Mouse (Mus musculus) intestine, embryonic 14.5 days (tissue): ENCODE measurements around the gene Mfsd5. TPM values are rescaled to one million over a fixed set of nuclear protein-coding genes. Genes with fewer than 3 reads are reported as not detected.
A peak's percentile ranks its signal among the peaks of the same experiment; 100 is the strongest.

Source experiments
- ATAC-seq: fragments of 200-750 bp; cut with Nextera tagmentation; replicated peaks from 2 replicates; pipeline ENCODE4 v1.8.0; 2017; ENCODE audit warnings: low read depth, moderate number of reproducible peaks, moderate TSS enrichment, moderate library complexity; ENCODE audit not compliant: low FRiP score, low TSS enrichment
- DNase-seq: peaks from one replicate; pipeline ENCODE4 v3.0.0-alpha.2; 2018; ENCODE audit warnings: low spot score
- H3K27ac ChIP-seq: fragments of 300-500 bp; sonication (generic); 2 replicates; pipeline ENCODE4 v1.5.1; 2014; ENCODE audit warnings: low read depth, mild to moderate bottlenecking, control low read depth
- H3K27me3 ChIP-seq: fragments of 300-500 bp; sonication (generic); replicated peaks from 2 replicates; pipeline ENCODE4 v1.6.1; 2014; ENCODE audit warnings: low read length, control low read depth; ENCODE audit not compliant: control insufficient read depth, insufficient read depth
- H3K36me3 ChIP-seq: fragments of 300-500 bp; sonication (generic); 2 replicates; pipeline ENCODE4 v1.6.1; 2014; ENCODE audit warnings: low read length, control low read depth; ENCODE audit not compliant: control insufficient read depth, insufficient read depth
- H3K4me1 ChIP-seq: fragments of 300-500 bp; sonication (generic); replicated peaks from 2 replicates; pipeline ENCODE4 v1.6.1; 2014; ENCODE audit warnings: low read length, control low read depth, mixed read lengths; ENCODE audit not compliant: control insufficient read depth, insufficient read depth
- H3K4me2 ChIP-seq: fragments of 300-500 bp; sonication (generic); 2 replicates; pipeline ENCODE4 v1.6.1; 2014; ENCODE audit warnings: low read length
- H3K4me3 ChIP-seq: fragments of 300-500 bp; sonication (generic); 2 replicates; pipeline ENCODE4 v1.5.1; 2014; ENCODE audit warnings: low read depth, low read length, control low read depth, mixed read lengths
- H3K9ac ChIP-seq: fragments of 300-500 bp; sonication (generic); 2 replicates; pipeline ENCODE4 v1.6.1; 2014; ENCODE audit warnings: mild to moderate bottlenecking, low read length
- H3K9me3 ChIP-seq: fragments of 300-500 bp; sonication (generic); 2 replicates; pipeline ENCODE4 v1.6.1; 2016; ENCODE audit warnings: low read length, control low read depth; ENCODE audit not compliant: control insufficient read depth
- WGBS: fragments of 180-500 bp; shearing (Covaris S2); extraction: QIAGEN DNeasy Blood & Tissue Kit; methylation state at CpG from one replicate; pipeline ENCODE4 v1.1.7; 2014; 5-methylcytosine and 5-hydroxymethylcytosine counted together
- polyA plus RNA-seq: library from polyadenylated mRNA; unstranded; fragments of >200 nt; fragmentation: Nextera tagmentation; extraction: Ambion mirVana; gene quantifications from 2 replicates; pipeline ENCODE4 v1.2.1, GENCODE M21; 2014

Mfsd5 gene
- polyA plus RNA-seq, 1 experiment from 2014 or later, result 67.1 TPM

DNA sequence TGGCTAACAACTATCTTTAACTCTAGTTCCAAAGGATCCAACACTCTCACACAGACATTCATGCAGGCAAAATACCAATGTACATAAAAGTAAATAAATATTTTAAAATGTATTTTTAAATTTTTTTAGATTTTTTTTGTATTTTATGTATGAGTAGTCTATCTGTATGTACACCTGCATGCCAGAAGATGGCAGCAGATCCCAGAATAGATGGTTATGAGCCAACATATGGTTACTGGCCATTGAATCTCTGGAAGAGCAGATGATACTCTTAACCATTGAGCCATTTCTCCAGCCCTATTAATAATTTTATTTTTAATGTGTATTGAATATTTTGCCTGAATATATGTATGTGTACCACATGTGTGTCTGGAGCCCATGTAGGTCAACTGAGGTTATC is 8.1 kb downstream of the Mfsd5 start:
- ATAC-seq (no peak), DNase-seq (no peak)
- H3K27me3 ChIP-seq, result no peaks in the 10 kb centered on the region
- H3K9ac ChIP-seq, result no peak overlapping the region
- no peaks in the 10 kb centered on the region for H3K36me3 ChIP-seq
- H3K4me1 ChIP-seq, result no peaks in the 10 kb centered on the region
- H3K27ac ChIP-seq, result no peak overlapping the region
- no peak overlapping the region for H3K4me2 ChIP-seq
- H3K4me3 ChIP-seq, result no peak overlapping the region
- no peaks in the 10 kb centered on the region for H3K9me3 ChIP-seq

DNA sequence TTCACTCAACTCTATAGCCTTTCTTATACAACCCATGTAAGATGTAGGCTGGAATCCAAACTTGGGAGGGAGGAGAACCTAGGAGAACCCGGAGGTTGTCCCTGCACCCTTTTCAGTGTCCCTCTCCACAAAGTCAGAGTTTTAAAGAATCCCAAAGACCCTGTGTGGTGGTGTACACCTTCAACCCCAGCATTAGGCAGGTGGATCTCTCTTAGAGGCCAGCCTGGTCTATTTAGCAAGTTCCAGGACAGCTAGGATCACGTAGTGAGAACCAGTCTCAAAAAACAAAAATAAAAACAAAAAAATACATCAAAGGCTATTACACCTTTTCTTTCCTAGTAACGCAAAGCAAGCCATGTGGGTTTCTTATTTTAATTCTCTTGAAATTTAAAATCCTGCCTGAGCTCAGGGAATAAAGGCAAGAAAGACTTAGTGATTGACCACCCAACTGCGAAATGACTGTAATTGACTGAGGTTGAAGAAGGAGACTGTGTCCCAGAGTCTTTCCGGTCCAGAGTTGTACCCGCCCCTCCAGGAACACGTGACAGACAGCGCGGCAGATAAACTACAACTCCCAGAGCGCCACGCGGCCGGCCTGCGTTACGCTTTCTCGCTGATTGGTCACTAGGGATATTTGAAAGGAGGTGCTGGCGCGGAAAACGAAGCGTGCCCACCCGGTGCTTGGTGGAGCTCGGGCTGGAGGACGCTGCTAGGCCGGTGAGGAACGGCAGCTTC is 16.5 kb downstream of the Mfsd5 start, which contains the start of gene Espl1:
TSS of gene Espl1 (plus strand) at position 634 of the 735 bp plus-strand sequence.
- DNase-seq (peak; percentile 96), ATAC-seq (peak; percentile 97)
- H3K9ac ChIP-seq, result peak within 1 kb of the TSS; percentile 44
- no peak within 1 kb of the TSS for H3K27ac ChIP-seq
- H3K27me3 ChIP-seq, result no peaks in the 10 kb centered on the region
- peak within 1 kb of the TSS; percentile 79 for H3K4me3 ChIP-seq
- no peaks in the 10 kb centered on the region for H3K9me3 ChIP-seq
- peaks cover 27% of the 10 kb centered on the region for H3K36me3 ChIP-seq
- WGBS, result 8% methylated on average over 25 of the region's 25 CpGs
- H3K4me1 ChIP-seq, result peaks cover 8% of the 10 kb centered on the region; the same call in 1 of the 2 replicates
- H3K4me2 ChIP-seq, result peak within 1 kb of the TSS; percentile 81

GRCm38 (mm10) chr15:102296368-102297006 is 17.2 kb downstream of the Mfsd5 start:
- 4% methylated on average over 24 of the region's 24 CpGs for WGBS
- DNase-seq (no peak), ATAC-seq (peak; percentile 34)
- H3K36me3 ChIP-seq, result peaks cover 34% of the 10 kb centered on the region
- peak overlapping the region; percentile 44 for H3K9ac ChIP-seq
- peaks cover 8% of the 10 kb centered on the region; the same call in 1 of the 2 replicates for H3K4me1 ChIP-seq
- peak overlapping the region; percentile 81 for H3K4me2 ChIP-seq
- H3K9me3 ChIP-seq, result no peaks in the 10 kb centered on the region
- peak overlapping the region; percentile 79 for H3K4me3 ChIP-seq
- no peak overlapping the region for H3K27ac ChIP-seq
- H3K27me3 ChIP-seq, result no peaks in the 10 kb centered on the region

DNA sequence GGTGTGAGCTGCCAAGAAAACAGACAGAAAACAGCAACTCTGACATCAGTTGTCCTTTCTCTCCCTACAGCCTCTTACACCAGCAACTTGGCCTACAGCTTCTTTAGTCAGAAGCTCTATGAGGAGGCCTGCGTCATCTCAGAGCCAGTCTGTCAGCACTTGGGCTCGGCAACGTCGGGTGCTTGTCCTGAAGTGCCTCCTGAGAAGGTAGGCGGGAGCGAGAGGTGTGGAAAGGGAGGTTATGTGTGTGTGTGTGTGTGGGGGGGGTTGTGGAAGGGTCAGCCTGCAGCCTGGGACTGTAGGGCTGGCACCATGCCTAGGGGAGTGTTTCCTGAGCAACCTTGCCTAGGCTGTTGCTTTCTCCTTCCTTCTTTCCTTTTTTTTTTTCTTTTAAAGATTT is 23.3 kb downstream of the Mfsd5 start:
- no peaks in the 10 kb centered on the region for H3K27me3 ChIP-seq
- DNase-seq (no peak), ATAC-seq (no peak)
- H3K4me1 ChIP-seq, result no peaks in the 10 kb centered on the region
- no peak overlapping the region for H3K9ac ChIP-seq
- no peak overlapping the region for H3K4me3 ChIP-seq
- H3K9me3 ChIP-seq, result no peaks in the 10 kb centered on the region
- no peak overlapping the region for H3K27ac ChIP-seq
- H3K36me3 ChIP-seq, result peaks cover 76% of the 10 kb centered on the region
- 77% methylated on average over 6 of the region's 6 CpGs for WGBS
- no peak overlapping the region for H3K4me2 ChIP-seq

GRCm38 (mm10) chr15:102308717-102309116 is 29.5 kb downstream of the Mfsd5 start:
- Histone ChIP-seq H3K4me2 (no peak overlapping the region), H3K36me3 (peaks cover 82% of the 10 kb centered on the region), H3K4me3 (no peak overlapping the region), H3K9me3 (no peaks in the 10 kb centered on the region), H3K9ac (no peak overlapping the region), H3K27ac (no peak overlapping the region), H3K4me1 (no peaks in the 10 kb centered on the region), H3K27me3 (no peaks in the 10 kb centered on the region)
- 85% methylated on average over 9 of the region's 9 CpGs for WGBS
- DNase-seq (no peak), ATAC-seq (no peak)

DNA sequence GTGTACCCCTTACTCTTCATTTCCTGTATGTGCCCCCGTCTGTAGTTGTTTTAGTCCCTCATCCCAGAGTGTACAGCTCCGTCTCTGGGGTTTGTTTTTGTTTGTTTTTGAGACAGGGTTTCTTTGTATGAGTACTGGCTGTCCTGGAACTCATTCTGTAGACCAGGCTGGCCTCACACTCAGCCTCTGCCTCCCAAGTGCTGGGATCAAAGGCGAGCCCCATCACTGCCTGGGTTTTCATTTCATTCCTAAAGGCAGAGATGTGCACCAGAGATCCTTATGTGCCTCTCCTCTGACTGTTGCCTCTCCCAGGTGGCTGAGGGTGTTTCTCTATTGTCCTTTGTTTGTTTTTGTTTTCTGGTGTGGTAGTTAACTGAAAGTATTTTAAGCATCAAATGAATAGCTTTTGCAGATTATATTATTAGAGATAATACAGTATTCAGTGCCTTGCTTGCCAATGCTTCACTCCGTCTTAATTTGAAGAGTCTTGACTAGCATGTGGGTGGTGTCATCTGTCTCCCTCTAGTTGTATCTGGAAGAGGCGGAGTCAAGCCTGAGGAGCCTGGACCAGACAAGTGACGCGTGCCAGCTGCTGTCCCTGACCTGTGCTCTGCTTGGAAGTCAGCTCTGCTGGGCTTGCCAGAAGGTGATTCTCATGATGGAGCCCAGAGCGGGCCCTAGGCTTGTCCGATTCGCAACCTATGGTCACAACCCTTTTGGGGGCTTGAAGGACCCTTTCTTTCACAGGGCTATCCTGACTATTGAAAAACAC is 31.0 kb downstream of the Mfsd5 start:
- peaks cover 81% of the 10 kb centered on the region for H3K36me3 ChIP-seq
- no peaks in the 10 kb centered on the region for H3K27me3 ChIP-seq
- no peaks in the 10 kb centered on the region for H3K9me3 ChIP-seq
- ATAC-seq (no peak), DNase-seq (peak; percentile 62)
- no peaks in the 10 kb centered on the region for H3K4me1 ChIP-seq
- 46% methylated on average over 10 of the region's 10 CpGs for WGBS
- no peak overlapping the region for H3K27ac ChIP-seq
- no peak overlapping the region for H3K4me2 ChIP-seq
- H3K4me3 ChIP-seq, result no peak overlapping the region
- H3K9ac ChIP-seq, result no peak overlapping the region

DNA sequence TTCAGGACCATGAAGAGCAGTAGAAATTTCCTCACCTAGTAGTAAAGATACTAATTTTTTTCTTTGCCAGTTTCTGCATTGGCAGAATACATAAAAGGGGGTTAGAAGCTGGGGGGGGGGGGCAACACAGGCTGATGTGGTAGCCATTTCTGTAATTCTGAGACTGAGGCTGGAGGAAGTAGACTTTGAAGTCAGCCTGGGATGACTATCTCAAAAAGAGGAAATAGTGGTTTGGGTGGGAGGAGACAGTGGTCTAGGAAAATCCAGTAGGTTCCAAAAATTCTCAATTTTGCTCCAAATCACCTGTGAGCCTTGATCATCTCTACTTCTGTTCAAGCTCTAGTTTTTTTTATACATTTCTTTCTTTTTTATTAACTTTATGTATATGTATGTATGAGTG is 32.2 kb downstream of the Mfsd5 start:
- Histone ChIP-seq H3K27ac (no peak overlapping the region), H3K9me3 (no peaks in the 10 kb centered on the region), H3K36me3 (peaks cover 81% of the 10 kb centered on the region), H3K9ac (no peak overlapping the region), H3K27me3 (no peaks in the 10 kb centered on the region), H3K4me1 (no peaks in the 10 kb centered on the region), H3K4me3 (no peak overlapping the region), H3K4me2 (no peak overlapping the region)
- ATAC-seq, result no peak
- DNase-seq, result no peak

DNA sequence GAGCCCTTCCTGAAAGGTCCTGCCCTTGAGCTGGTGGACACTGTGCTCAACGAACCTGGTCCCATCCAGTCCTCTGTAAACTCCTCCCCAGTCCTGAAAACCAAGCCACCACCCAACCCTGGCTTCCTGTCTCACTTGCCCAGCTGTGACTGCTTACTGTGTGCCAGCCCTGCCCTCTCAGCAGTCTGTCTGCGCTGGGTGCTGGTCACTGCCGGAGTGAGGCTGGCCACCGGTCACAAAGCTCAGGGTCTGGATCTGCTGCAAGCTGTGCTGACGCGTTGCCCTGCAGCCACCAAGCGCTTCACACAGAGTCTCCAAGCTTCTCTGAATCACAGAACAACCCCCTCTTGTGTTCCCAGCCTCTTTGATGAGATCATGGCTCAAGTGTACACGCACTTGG is 36.0 kb downstream of the Mfsd5 start:
- Histone ChIP-seq H3K36me3 (peaks cover 82% of the 10 kb centered on the region), H3K4me1 (no peaks in the 10 kb centered on the region), H3K27me3 (no peaks in the 10 kb centered on the region), H3K9ac (no peak overlapping the region), H3K27ac (no peak overlapping the region), H3K9me3 (no peaks in the 10 kb centered on the region), H3K4me2 (no peak overlapping the region), H3K4me3 (no peak overlapping the region)
- 92% methylated on average over 8 of the region's 8 CpGs for WGBS
- ATAC-seq (no peak; the same call in 1 of the 2 replicates), DNase-seq (no peak)
